Mouse (Mus musculus) kidney, adult 2 months (tissue): ENCODE results near the gene Mier3.

Source experiments
- CTCF ChIP-seq: fragments of 200-500 bp; conservative IDR thresholded peaks from 2 replicates; pipeline ENCODE4 v1.5.1; 2011; ENCODE audit warnings: low read depth, mild to moderate bottlenecking, control low read depth, low read length, moderate library complexity, mixed read lengths; ENCODE audit not compliant: insufficient read depth, insufficient read length
- POLR2A ChIP-seq: fragments of 200-500 bp; IDR thresholded peaks from one replicate; pipeline ENCODE4 v1.6.1; 2011; ENCODE audit warnings: low read depth, low read length, control low read depth

- TF ChIP-seq POLR2A (no peak), CTCF (no peak)
Observed at GRCm38 (mm10) chr13:111660072-111660471, 20.7 kb upstream of the Mier3 start.
